Mouse (Mus musculus) lung, postnatal 14 days (tissue): ENCODE measurements around the gene Tbc1d2b.
A peak's percentile ranks its signal among the peaks of the same experiment; 100 is the strongest.

Source experiments
- DNase-seq: peaks from one replicate; pipeline ENCODE4 v3.0.0; 2021

The Tbc1d2b gene

DNA sequence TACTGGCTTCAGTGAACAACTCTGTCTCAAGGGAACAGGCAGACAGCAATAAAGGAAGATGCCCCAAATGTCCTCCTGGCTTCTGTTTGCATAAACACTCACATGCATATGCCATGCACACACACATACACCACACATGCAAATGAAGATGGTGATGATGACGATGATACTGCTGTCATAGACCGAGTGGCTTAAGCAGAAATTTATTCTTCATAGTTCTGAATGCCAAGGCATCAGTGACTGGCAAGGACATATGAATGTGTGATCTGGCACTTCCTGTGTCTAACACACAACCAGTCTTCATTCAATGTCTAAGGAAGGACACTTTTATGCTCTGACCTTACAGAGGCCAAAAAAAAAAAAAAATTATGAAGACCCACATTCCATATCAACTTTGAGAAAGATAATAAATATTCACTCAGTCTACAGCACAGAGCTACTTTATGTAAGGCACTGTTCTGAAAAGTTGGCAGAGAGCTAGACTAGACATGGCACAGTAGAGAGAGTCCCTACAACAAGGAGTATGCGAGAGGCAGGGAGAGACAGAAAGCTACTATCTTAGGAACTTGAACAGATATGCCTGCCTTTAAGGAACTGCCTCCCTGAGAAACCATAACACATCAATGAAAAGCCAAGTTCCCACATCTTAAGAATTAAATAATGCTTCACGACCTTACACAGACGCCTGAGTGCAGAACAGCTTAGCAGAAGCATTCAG lies 5.1 kb downstream of the Tbc1d2b start:
- DNase-seq = no peak

DNA sequence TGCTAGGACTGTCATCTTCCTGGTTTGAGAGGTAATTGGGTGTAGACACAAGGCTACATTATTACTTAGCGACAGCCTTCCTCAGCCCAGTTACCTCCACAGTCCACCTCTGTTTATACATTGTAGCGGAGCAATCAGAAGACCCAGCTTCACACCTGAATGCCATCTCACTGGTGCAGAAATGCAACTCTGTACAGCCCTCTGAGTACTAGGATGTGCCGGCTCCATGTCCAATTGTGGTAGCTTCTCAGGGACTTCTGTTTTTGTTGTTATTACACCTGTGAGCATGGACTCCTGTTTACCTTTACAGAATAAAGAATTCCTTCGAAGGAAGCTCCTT lies 7.3 kb downstream of the Tbc1d2b start:
- no peak for DNase-seq

- no peak for DNase-seq
These were observed 7.8 kb downstream of the Tbc1d2b start for GRCm38 (mm10) chr9:90262591-90263339.

GRCm38 (mm10) chr9:90262063-90262462 lies 8.5 kb downstream of the Tbc1d2b start:
- no peak for DNase-seq

GRCm38 (mm10) chr9:90260600-90261375 lies 9.8 kb downstream of the Tbc1d2b start:
- DNase-seq = no peak

- no peak for DNase-seq
These were observed 10.5 kb downstream of the Tbc1d2b start for GRCm38 (mm10) chr9:90260079-90260478.

DNA sequence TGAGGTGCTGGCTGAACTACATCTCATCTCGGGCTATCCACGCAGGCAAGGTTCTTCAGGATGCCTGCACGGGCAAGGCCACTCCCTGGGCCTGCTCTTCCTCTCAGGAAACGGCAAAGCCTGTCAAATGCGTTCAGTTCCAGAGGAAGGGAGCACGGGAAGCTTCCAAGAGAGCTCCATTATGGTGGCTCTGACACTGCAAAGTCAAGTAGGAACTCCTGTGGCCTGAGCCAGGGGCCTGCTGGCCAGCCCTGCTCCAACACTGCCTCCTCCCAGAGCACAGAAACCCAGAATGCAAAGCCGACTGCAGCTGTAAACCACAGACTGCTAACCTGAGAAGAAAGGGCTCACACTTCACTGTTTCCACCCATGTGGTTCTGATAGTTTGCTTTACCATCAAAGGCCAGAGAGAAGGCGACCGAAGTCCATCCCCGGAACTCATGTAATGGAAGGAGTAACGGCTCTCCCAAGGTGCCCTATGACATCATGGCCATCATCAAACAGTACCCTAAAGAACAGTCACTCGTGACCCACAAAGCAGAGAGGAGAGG lies 11.1 kb downstream of the Tbc1d2b start:
- no peak for DNase-seq

GRCm38 (mm10) chr9:90257754-90258531 lies 12.7 kb downstream of the Tbc1d2b start:
- no peak for DNase-seq

DNA sequence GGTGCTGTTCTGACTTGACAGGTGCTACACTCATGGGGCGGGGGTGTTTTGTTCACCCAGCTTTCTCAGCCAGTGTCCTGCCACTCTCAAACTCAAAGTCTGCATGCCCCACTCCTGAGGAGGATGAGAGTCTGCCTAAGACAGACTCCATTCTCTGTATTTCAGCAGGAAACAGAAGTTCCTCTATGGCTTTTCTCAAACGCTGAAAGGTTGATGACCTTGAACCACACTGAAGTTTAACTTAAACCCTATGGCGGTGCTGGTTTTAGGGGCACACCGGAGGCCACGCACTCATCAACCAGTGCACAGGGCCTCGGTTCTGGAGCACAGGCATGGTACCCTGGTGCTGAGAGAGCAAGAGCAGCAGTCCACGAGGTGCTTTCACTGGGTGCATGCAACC lies 13.4 kb downstream of the Tbc1d2b start:
- no peak for DNase-seq

DNA sequence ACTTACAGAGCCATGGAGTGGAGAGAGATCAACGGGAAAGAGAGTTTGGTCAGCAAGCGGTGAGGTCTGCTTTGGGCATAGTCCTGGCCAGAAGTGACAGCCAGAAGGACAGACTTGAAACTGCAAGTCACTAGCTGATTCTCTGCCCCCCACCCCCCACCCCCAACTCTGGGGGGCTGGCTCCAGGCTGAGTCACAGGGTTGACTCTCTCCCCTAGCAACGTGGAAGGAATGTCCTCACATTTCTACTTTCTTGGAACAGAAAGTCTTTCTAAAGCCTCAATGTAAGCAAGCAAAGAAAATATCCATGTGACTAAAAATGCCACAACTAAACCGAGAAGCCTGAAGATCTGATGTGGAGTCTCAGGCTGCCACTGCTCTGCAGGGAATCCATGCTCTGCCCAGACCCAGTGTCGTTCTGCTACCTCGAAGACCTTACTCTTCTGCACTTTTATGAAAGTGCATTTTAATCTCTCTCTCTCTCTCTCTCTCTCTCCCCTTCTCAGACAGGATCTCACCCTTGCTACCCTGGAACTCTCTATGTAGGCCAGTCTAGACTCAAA lies 14.7 kb downstream of the Tbc1d2b start:
- no peak for DNase-seq

DNA sequence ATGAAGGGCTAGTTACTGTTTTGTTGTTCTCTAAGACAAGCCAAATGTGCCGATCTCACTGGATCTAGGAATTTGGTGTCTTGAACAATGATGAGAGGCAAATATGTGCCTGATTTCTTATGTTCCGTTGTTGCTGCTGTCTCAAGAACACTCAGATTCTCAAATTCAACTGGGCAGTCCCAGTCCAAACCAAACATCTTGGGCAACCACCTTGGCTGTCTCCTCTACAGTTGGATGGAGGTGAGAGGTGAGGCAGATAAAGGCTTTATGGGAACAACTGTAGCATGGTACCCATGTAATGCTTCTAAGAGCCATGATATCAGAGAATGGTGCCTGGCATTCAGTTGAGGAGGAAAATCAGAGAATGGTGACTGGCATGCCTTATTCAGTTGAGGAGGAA lies 17.4 kb downstream of the Tbc1d2b start:
- no peak for DNase-seq

GRCm38 (mm10) chr9:90250964-90251750 lies 19.4 kb downstream of the Tbc1d2b start:
- no peak for DNase-seq

DNA sequence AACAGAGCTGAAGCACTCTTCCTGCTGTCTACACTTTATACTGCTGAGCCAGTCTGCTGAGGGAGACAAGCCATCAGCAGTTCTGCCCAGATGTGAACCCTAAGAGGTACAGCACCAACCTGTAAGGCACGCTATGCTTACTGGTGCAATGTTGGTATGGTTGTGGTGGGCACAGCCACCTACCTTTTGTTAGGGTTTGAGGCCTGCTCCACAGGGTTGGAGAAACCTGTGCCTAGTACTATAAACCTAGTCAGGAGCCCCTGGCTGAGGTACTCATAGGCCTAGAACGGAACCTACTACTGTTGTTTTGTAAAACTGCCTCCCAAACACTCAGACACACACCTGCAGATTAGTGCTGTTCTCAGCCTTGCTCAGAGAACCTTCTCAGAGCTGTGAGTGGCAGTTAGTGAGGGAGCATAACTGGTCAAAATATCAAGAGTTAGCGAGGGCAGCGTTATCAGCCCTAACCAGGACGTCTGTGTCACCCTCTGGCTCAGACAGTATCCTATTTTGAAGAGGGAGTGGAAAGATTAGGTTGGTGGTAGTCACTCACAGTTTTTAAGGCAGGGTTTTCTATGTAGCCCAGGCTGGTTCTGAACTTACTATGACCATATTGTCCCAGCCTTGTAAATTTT lies 20.3 kb downstream of the Tbc1d2b start:
- no peak for DNase-seq

DNA sequence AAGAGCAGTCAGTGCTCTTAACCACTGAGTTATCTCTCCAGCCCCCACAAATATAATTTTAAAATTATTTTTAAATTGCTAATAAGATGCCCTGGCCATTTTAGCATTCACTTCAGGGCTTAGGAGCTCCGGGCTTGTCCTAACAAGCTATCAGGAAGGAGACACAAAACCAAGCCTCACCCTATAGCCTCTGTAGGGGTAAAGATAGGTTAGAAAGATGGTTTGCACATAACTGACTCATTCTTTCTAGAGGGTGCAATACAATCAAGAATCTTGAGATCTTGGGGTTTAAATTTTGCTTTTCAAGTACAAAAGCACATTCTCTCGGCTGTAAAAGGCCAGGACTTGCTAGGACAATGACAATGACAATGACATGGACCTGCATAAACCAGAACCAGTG lies 21.6 kb downstream of the Tbc1d2b start:
- DNase-seq = no peak

DNA sequence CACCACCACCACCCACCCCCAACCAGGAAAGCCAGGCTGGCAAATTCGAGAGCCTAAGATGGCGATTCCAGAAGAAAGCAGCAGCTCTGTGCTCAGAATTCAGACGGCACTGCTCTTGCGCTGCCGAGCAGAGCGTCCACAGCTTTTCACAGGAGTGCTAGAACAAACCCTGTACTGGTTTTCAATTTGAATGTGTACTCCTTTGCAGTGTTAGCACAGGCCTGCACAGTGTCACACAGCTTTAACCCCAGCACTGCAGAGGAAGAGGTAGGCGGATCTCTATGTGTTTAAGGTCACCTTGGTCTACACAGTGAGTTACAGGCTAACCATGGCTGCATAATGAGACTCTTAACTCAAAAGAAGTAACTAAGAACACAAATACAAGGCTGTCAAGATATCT lies 22.3 kb downstream of the Tbc1d2b start:
- no peak for DNase-seq

- DNase-seq = no peak
These were observed 23.3 kb downstream of the Tbc1d2b start for GRCm38 (mm10) chr9:90247316-90247715.

DNA sequence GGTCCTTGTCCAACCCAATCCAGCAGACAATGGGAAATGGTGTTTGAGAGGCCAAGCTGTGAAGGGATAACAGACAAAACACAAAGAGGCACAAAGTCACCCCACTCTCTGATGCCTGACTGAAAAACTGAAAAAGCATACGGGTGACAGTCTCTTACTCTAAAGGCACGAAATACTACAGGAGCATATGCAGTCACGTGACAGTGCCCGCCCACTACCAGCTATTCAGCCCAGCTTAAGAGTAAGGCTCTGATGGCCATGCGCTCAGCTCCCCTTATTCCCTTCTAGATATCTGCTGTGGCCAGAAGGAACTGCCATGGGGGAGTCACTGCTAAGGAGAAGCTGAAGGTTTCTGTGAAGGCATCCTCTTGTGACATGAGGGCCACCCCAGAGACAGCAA lies 24.8 kb downstream of the Tbc1d2b start:
- DNase-seq = no peak

DNA sequence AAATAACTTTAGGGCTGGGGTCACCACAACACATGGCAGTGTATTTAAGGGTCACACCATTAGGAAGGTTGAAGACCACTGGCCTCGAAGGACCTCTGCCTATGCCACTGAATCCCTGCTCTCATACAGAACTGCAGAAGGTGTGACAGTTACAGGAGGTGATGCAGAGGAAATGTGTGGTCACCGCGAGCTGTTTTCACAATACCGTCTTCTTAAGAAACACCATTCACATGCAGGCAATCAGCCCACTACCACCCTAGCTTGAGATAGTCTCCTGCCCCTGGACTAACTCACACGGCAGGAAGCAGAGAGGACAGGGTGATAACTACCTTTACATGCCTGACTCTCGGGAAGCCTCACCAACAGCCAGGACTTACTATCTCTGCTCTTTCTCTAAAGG lies 25.4 kb downstream of the Tbc1d2b start:
- DNase-seq = no peak

DNA sequence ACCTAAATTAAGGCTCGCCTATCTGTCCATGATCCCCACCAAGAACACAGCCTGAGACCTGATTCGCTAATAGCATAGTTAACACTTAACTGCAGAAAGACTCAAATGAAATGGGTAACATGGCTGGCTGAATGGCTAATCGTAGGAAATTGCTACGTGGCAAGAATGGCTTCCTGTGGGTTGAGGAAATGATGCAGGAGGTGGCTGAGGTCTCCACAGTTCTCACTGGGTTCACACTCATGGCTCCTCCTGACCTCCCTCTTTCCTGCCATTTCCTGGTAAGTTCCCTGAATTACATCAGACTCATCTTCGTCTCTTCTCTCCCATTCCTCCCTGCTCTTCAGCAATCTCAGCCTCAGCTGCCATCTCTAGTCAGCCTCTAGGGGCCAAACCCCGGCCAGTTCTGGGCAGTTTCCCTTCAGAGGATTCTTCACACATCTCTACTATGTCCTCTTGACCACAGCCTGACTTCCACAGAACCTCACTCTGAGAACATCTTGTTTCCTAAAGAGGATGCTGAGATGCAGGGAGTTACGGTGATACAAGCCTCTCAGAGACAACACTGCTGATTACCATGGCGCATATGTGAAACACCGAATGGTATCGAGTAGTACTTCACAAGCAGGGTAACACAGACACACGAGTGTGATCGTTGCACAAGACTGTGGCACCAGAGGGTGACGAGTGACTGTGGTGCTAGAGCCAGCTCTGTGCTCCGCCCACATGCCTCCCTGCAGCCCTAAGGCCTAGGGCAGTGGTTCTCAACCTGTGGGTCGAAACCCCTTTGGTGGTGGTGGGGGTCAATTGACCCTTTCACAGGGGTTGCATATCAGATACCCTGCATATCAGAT lies 26.1 kb downstream of the Tbc1d2b start:
- DNase-seq = no peak

DNA sequence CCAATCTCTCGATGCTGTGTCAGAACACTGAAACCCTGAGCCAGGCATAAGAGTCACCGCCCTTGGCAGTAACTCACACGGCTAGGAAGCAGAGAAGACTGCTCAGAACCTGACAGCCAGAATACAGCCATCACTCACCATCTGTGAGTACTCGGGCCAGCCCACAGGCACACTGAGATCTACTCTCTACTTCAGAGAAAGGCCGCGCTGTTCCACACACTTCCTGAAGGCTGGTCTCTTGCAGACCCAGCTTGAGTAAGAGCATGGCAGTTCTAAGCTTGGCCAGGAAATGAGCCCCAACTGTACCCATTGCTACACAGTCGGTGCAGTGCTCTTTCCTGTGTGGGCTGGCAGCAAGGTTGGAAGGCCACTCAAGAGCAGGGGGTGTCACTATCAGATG lies 27.7 kb downstream of the Tbc1d2b start:
- DNase-seq = peak; percentile 39
